Mouse (Mus musculus) thymus, adult 2 months (tissue): ENCODE data around the gene Gm17018. TPM values are rescaled to one million over a fixed set of nuclear protein-coding genes. Genes with fewer than 3 reads are reported as not detected.
A peak's percentile ranks its signal among the peaks of the same experiment; 100 is the strongest.

Experiments
- DNase-seq: peaks from one replicate; pipeline ENCODE4 v3.0.0; 2021
- H3K27ac ChIP-seq: fragments of 200-500 bp; 2 replicates; pipeline ENCODE4 v1.5.1; 2012; ENCODE audit warnings: low read length, control low read depth; ENCODE audit not compliant: control insufficient read depth, insufficient read depth
- H3K27me3 ChIP-seq: fragments of 200-500 bp; 2 replicates; pipeline ENCODE4 v1.6.1; 2012; ENCODE audit warnings: mild to moderate bottlenecking, low read length, moderate library complexity, mixed read lengths; ENCODE audit not compliant: control insufficient read depth, insufficient read depth
- H3K36me3 ChIP-seq: fragments of 200-500 bp; 2 replicates; pipeline ENCODE4 v1.6.1; 2012; ENCODE audit warnings: mild to moderate bottlenecking, low read length, moderate library complexity; ENCODE audit not compliant: control insufficient read depth, insufficient read depth
- H3K4me1 ChIP-seq: fragments of 200-500 bp; replicated peaks from 2 replicates; pipeline ENCODE4 v1.6.1; 2012; ENCODE audit warnings: low read length; ENCODE audit not compliant: control insufficient read depth, insufficient read depth
- H3K4me3 ChIP-seq: fragments of 200-500 bp; 2 replicates; pipeline ENCODE4 v1.5.1; 2012; ENCODE audit warnings: mild to moderate bottlenecking, low read length, control low read depth, moderate library complexity; ENCODE audit not compliant: control insufficient read depth, insufficient read depth
- CTCF ChIP-seq: fragments of 200-500 bp; IDR thresholded peaks from 2 replicates; pipeline ENCODE4 v1.5.1; 2012; ENCODE audit warnings: mild to moderate bottlenecking, control low read depth, low read length, moderate library complexity, borderline replicate concordance; ENCODE audit not compliant: control insufficient read depth, poor library complexity, insufficient read depth; ENCODE audit errors: extremely low read depth
- POLR2A ChIP-seq: fragments of 200-500 bp; IDR thresholded peaks from 2 replicates; pipeline ENCODE4 v1.6.1; 2012; ENCODE audit warnings: mild to moderate bottlenecking, low read length, control low read depth, moderate library complexity; ENCODE audit not compliant: control insufficient read depth, poor library complexity, insufficient read depth; ENCODE audit errors: extremely low read depth
- WGBS: fragments of 180-500 bp; shearing (Covaris S2); methylation state at CpG from one replicate; pipeline ENCODE4 v1.1.7; 2018; 5-methylcytosine and 5-hydroxymethylcytosine counted together
- polyA plus RNA-seq: library from polyadenylated mRNA; depleted of rRNA; stranded (reverse); fragments of >200 nt; gene quantifications from 2 replicates; pipeline ENCODE4 v1.2.3, GENCODE M21; 2012

Gene Gm17018
- polyA plus RNA-seq, 1 experiment, result 11.9 TPM

GRCm38 (mm10) chr19:45535929-45536328, 24.5 kb upstream of the Gm17018 start:
- no peaks in the 10 kb centered on the region for H3K27me3 ChIP-seq
- no peaks in the 10 kb centered on the region for H3K36me3 ChIP-seq
- no peak for DNase-seq
- TF ChIP-seq CTCF, result no peak
- 85% methylated on average over 6 of the region's 6 CpGs for WGBS
- H3K4me3 ChIP-seq, result no peak overlapping the region
- peaks cover 7% of the 10 kb centered on the region for H3K4me1 ChIP-seq
- H3K27ac ChIP-seq, result no peak overlapping the region

GRCm38 (mm10) chr19:45537505-45537904, 22.9 kb upstream of the Gm17018 start:
- no peaks in the 10 kb centered on the region for H3K27me3 ChIP-seq
- no peak overlapping the region for H3K4me3 ChIP-seq
- TF ChIP-seq CTCF, result peak; percentile 25; the same call in 1 of the 2 replicates
- TF ChIP-seq POLR2A, result no peak
- no peak overlapping the region for H3K27ac ChIP-seq
- H3K36me3 ChIP-seq, result no peaks in the 10 kb centered on the region
- peak; percentile 69 for DNase-seq
- peaks cover 14% of the 10 kb centered on the region for H3K4me1 ChIP-seq
- 74% methylated on average over 1 of the region's 1 CpGs for WGBS

GRCm38 (mm10) chr19:45540657-45541408, 19.6 kb upstream of the Gm17018 start:
- WGBS, result 49% methylated on average over 8 of the region's 8 CpGs
- no peak for DNase-seq
- H3K4me3 ChIP-seq, result no peak overlapping the region
- no peaks in the 10 kb centered on the region for H3K36me3 ChIP-seq
- no peaks in the 10 kb centered on the region for H3K27me3 ChIP-seq
- peaks cover 31% of the 10 kb centered on the region for H3K4me1 ChIP-seq
- TF ChIP-seq POLR2A, result no peak
- TF ChIP-seq CTCF, result no peak
- no peak overlapping the region for H3K27ac ChIP-seq

GRCm38 (mm10) chr19:45541409-45542041, 18.9 kb upstream of the Gm17018 start:
- Histone ChIP-seq H3K4me3 (peak overlapping the region; percentile 27), H3K36me3 (no peaks in the 10 kb centered on the region), H3K4me1 (peaks cover 31% of the 10 kb centered on the region), H3K27ac (no peak overlapping the region), H3K27me3 (no peaks in the 10 kb centered on the region)
- TF ChIP-seq POLR2A (no peak), CTCF (peak; percentile 34; the same call in 1 of the 2 replicates)
- WGBS, result 1% methylated on average over 53 of the region's 58 CpGs
- peak; percentile 68 for DNase-seq

GRCm38 (mm10) chr19:45542061-45542460, 18.4 kb upstream of the Gm17018 start:
- 48% methylated on average over 3 of the region's 3 CpGs for WGBS
- H3K36me3 ChIP-seq, result no peaks in the 10 kb centered on the region
- H3K27ac ChIP-seq, result no peak overlapping the region
- TF ChIP-seq POLR2A, result no peak
- no peak for TF ChIP-seq CTCF
- peaks cover 31% of the 10 kb centered on the region for H3K4me1 ChIP-seq
- DNase-seq, result no peak
- no peaks in the 10 kb centered on the region for H3K27me3 ChIP-seq
- H3K4me3 ChIP-seq, result peak overlapping the region; percentile 27

- no peaks in the 10 kb centered on the region for H3K27me3 ChIP-seq
- no peak for DNase-seq
- H3K4me3 ChIP-seq, result peak overlapping the region; percentile 48
- no peak overlapping the region for H3K27ac ChIP-seq
- TF ChIP-seq CTCF, result no peak
- no peak for TF ChIP-seq POLR2A
- peaks cover 31% of the 10 kb centered on the region for H3K4me1 ChIP-seq
- WGBS, result 1% methylated on average over 24 of the region's 26 CpGs
- H3K36me3 ChIP-seq, result no peaks in the 10 kb centered on the region
Observed at GRCm38 (mm10) chr19:45544152-45544924, 16.1 kb upstream of the Gm17018 start.
